Mouse (Mus musculus): ENCODE measurements at regions not wholly inside any gene's neighbourhood (a gene's known extent, or its start where the extent isn't known, plus 50 kb on each side); places are given as distances from the start of the nearest gene placed in this dataset.
A peak's percentile ranks its signal among the peaks of the same experiment; 100 is the strongest.

- Histone ChIP-seq H3K4me1 (ENCODE audit: control insufficient read depth, insufficient read depth, low read length) (no peaks in the 10 kb centered on the region), H3K36me3 (ENCODE audit: control insufficient read depth, insufficient read depth, low read length) (no peaks in the 10 kb centered on the region), H3K4me3 (no peak overlapping the region), H3K27ac (no peak overlapping the region), H3K27me3 (ENCODE audit: control insufficient read depth, insufficient read depth, low read length) (no peaks in the 10 kb centered on the region), H3K79me2 (replicated peaks; ENCODE audit: control insufficient read depth, insufficient read depth, low read length) (no peaks in the 10 kb centered on the region), H3K9ac (ENCODE audit: low read depth, low read length) (no peak overlapping the region)
- intact Hi-C loops (cut with DNase I), result no loop called here
- DNase-seq, result no peak
- no peak for TF ChIP-seq CTCF (IDR thresholded peaks at IDR 0.05)
- TF ChIP-seq POLR2A (IDR thresholded peaks at IDR 0.05; ENCODE audit: insufficient read depth, low read depth, low read length), result no peak
- TF ChIP-seq EP300 (IDR thresholded peaks at IDR 0.05; ENCODE audit: insufficient read depth, low read depth, low read length), result no peak
- 93% methylated on average over 5 of the region's 5 CpGs for WGBS
Measured at GRCm38 (mm10) chr2:170255997-170256396, 108.1 kb upstream of the Zfp217 start.

DNA sequence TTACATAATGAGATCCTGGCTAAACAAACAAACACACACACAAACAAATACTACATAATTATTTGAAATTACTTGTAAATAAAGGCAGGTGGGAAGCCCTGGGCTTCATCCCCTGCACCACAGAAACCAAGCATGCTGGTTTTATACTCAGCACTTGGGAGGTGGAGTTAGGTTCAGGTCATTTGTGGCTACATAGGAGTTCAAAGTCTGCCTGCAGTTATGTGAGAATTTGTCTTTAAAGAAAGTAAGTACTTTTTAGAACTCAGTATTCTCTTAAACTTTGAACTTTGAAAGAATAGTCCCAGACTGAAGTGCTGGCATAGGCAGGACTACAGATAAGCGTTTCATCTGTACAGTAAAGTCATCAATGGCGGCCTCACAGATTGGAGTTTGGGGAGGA, 107.6 kb upstream of the Zfp217 start:
- TF ChIP-seq EP300 (IDR thresholded peaks at IDR 0.05; ENCODE audit: insufficient read depth, low read depth, low read length) (no peak), POLR2A (IDR thresholded peaks at IDR 0.05; ENCODE audit: insufficient read depth, low read depth, low read length) (no peak), CTCF (IDR thresholded peaks at IDR 0.05) (no peak)
- H3K36me3 ChIP-seq (ENCODE audit: control insufficient read depth, insufficient read depth, low read length), result no peaks in the 10 kb centered on the region
- WGBS, result 97% methylated on average over 2 of the region's 2 CpGs
- intact Hi-C loops (cut with DNase I), result no loop called here
- H3K27me3 ChIP-seq (ENCODE audit: control insufficient read depth, insufficient read depth, low read length), result no peaks in the 10 kb centered on the region
- no peaks in the 10 kb centered on the region for H3K4me1 ChIP-seq (ENCODE audit: control insufficient read depth, insufficient read depth, low read length)
- H3K79me2 ChIP-seq (replicated peaks; ENCODE audit: control insufficient read depth, insufficient read depth, low read length), result no peaks in the 10 kb centered on the region
- no peak overlapping the region for H3K4me3 ChIP-seq
- H3K27ac ChIP-seq, result no peak overlapping the region
- H3K9ac ChIP-seq (ENCODE audit: low read depth, low read length), result no peak overlapping the region
- DNase-seq, result no peak

DNA sequence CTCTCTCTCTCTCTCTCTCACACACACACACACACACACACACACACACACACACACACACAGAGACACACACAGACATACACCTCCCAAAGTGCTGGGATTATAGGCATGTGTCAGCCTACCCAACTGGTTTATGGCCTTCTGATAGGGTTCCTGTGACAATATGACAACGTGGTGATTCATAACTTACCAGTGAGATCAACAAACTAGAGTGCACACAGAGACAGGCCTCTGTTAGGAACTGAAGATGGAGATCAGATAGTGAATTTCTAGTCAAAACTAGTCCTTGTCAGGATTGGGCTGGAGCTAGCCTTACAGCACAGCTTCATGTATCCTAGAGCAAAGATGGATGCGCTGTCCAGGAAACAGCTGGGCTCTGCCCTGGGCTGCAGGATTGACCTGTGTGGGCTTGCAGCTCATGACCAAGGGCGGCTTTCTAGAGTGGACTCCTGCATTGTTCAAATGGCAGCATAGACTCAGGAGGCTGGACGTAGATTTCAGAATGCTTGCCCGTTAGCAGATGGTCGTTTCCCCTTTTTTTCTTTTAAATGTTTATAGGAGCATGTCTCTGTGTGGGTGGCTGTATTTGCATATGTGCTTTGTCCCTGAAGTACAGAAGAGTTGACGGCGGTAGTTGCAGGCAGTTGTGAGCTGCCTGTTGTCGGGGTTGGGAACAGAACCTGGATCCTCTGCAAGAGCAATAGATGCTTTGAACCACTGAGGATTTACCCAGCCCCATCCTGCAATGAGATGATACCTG, 106.0 kb upstream of the Zfp217 start:
- no peaks in the 10 kb centered on the region for H3K27me3 ChIP-seq (ENCODE audit: control insufficient read depth, insufficient read depth, low read length)
- no peak for DNase-seq
- intact Hi-C loops (cut with DNase I), result no loop called here
- TF ChIP-seq POLR2A (IDR thresholded peaks at IDR 0.05; ENCODE audit: insufficient read depth, low read depth, low read length) (no peak), CTCF (IDR thresholded peaks at IDR 0.05) (no peak), EP300 (IDR thresholded peaks at IDR 0.05; ENCODE audit: insufficient read depth, low read depth, low read length) (no peak)
- H3K4me1 ChIP-seq (ENCODE audit: control insufficient read depth, insufficient read depth, low read length), result no peaks in the 10 kb centered on the region
- no peak overlapping the region for H3K9ac ChIP-seq (ENCODE audit: low read depth, low read length)
- no peak overlapping the region for H3K27ac ChIP-seq
- no peak overlapping the region for H3K4me3 ChIP-seq
- no peaks in the 10 kb centered on the region for H3K36me3 ChIP-seq (ENCODE audit: control insufficient read depth, insufficient read depth, low read length)
- no peaks in the 10 kb centered on the region for H3K79me2 ChIP-seq (replicated peaks; ENCODE audit: control insufficient read depth, insufficient read depth, low read length)
- whole genome bisulfite sequencing, result 73% methylated on average over 9 of the region's 9 CpGs

DNA sequence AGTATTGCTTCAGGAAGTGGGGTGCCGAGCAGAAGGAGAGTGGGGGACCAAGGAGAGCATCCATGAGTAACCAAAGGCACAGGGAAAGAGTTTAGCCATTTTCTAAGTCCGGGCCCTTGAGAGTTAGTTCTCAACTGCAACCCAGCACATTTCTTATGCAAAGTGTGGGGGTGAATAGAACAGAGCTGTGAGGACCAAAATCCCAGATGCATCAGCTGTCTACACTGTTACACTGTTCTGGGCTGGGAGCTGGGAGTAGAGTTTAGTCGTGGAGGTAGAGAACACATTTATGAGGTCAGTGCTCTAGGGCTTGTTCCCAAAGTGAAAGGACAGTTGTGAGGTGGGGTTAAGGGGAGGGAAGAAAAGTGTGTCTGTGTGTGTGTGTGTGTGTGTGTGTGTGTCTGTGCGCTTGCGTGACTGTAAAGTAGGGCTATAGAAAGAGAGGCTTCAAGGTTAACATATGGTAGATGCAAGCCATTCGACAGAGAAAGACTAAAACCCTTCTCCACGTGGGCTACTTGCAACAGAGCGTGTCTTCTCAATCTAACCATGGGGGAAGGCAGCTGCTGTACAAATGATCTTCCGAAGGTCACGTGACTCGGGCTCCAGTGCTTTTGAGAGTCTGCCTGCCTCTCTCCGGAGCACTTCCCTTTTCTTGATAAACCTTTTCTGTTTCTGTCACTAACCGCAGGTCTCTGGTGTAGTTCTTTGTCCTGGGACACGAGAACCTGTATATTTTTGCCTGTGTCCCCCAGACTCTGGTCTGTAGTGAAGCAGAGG, 104.5 kb upstream of the Zfp217 start:
- Histone ChIP-seq H3K4me1 (ENCODE audit: control insufficient read depth, insufficient read depth, low read length) (no peaks in the 10 kb centered on the region), H3K27me3 (ENCODE audit: control insufficient read depth, insufficient read depth, low read length) (no peaks in the 10 kb centered on the region), H3K27ac (no peak overlapping the region), H3K79me2 (replicated peaks; ENCODE audit: control insufficient read depth, insufficient read depth, low read length) (no peaks in the 10 kb centered on the region), H3K36me3 (ENCODE audit: control insufficient read depth, insufficient read depth, low read length) (no peaks in the 10 kb centered on the region), H3K9ac (ENCODE audit: low read depth, low read length) (no peak overlapping the region), H3K4me3 (no peak overlapping the region)
- TF ChIP-seq EP300 (IDR thresholded peaks at IDR 0.05; ENCODE audit: insufficient read depth, low read depth, low read length), result no peak
- TF ChIP-seq POLR2A (IDR thresholded peaks at IDR 0.05; ENCODE audit: insufficient read depth, low read depth, low read length), result no peak
- TF ChIP-seq CTCF (IDR thresholded peaks at IDR 0.05), result no peak
- WGBS, result 54% methylated on average over 14 of the region's 14 CpGs
- intact Hi-C loops (cut with DNase I), result no loop called here
- peak in 1 of 2 experiments; percentile 67 for DNase-seq

- DNase-seq, result no peak
- no peaks in the 10 kb centered on the region for H3K36me3 ChIP-seq (ENCODE audit: control insufficient read depth, insufficient read depth, low read length)
- 95% methylated on average over 2 of the region's 2 CpGs for WGBS
- TF ChIP-seq CTCF (IDR thresholded peaks at IDR 0.05) (peak; percentile 48), EP300 (IDR thresholded peaks at IDR 0.05; ENCODE audit: insufficient read depth, low read depth, low read length) (no peak), POLR2A (IDR thresholded peaks at IDR 0.05; ENCODE audit: insufficient read depth, low read depth, low read length) (no peak)
- H3K4me1 ChIP-seq (ENCODE audit: control insufficient read depth, insufficient read depth, low read length), result no peaks in the 10 kb centered on the region
- intact Hi-C loops (cut with DNase I), result no loop called here
- no peaks in the 10 kb centered on the region for H3K27me3 ChIP-seq (ENCODE audit: control insufficient read depth, insufficient read depth, low read length)
- H3K27ac ChIP-seq, result no peak overlapping the region
- H3K9ac ChIP-seq (ENCODE audit: low read depth, low read length), result no peak overlapping the region
- no peak overlapping the region for H3K4me3 ChIP-seq
- no peaks in the 10 kb centered on the region for H3K79me2 ChIP-seq (replicated peaks; ENCODE audit: control insufficient read depth, insufficient read depth, low read length)
Measured at GRCm38 (mm10) chr2:170250680-170251079, 102.8 kb upstream of the Zfp217 start.

All from heart, adult 2 months (tissue).